Mouse (Mus musculus): ENCODE measurements around the gene Gm4141. TPM values are rescaled to one million over a fixed set of nuclear protein-coding genes. Genes with fewer than 3 reads are reported as not detected.
"Not testable (repeated sequence)": the region's sequence is repeated elsewhere in the genome, so short reads cannot be mapped to it uniquely, and the experiment has no call there.

Gene Gm4141
- polyA plus RNA-seq (2014; fragmentation: Nextera tagmentation; extraction: Ambion mirVana), result not detected in 2 replicates

DNA sequence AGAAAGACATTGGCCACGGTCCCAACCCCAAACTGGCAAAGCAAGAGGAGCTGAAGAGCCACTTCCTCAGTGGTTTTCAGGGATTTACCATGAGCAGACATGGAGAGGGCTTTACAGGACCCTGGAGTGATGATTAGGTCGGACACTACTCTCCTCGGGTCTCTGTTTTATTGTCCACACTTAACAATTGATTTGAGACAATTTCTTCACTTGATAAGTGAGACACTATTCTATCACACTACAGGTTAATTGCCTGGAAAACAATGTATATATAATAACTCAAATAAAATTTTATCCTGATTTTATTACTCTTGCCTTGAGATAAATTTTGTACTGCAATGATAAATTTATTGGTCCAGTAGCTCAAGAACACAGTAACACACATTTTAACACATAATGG is at the start of gene Gm4141:
Gene Gm4141, minus strand, starts transcription at position 101 of the 400 bp plus-strand sequence.
- not testable (repeated sequence) for ATAC-seq (ENCODE audit: insufficient read depth); H3K9ac ChIP-seq; H3K9me3 ChIP-seq (ENCODE audit: low read depth, low read length); H3K36me3 ChIP-seq (ENCODE audit: insufficient read depth); H3K27me3 ChIP-seq (ENCODE audit: insufficient read depth, low read length); H3K4me2 ChIP-seq; H3K4me3 ChIP-seq (ENCODE audit: low read depth, low read length); DNase-seq; H3K4me1 ChIP-seq (ENCODE audit: insufficient read depth); H3K27ac ChIP-seq (ENCODE audit: low read depth)
- WGBS, result no CpG with 5 or more reads among the region's 3 CpGs

DNA sequence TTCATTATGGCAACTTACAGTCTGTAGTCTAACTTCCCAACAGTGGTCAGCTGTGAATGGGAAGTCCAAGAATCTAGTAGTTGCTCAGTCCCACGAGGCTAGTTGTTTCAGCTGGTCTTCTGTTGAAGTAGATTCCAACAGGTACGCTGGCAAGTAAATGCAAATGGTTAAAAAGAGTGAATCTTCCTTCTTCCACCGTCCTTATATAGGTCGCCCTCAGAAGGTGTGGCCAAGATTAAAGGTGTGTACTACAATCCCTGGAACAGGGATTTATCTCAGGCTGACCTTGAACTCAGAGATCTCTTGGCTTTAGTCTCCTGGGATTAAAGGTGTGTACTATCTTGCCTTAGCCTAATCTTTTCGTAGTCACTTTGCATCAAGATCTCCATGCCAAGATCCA is 22.9 kb upstream of the Gm4141 start, which contains the start of gene Gm4513:
Gene Gm4513, minus strand, starts transcription at position 101 of the 400 bp plus-strand sequence.
- H3K27me3 ChIP-seq (ENCODE audit: insufficient read depth, low read length); H3K4me3 ChIP-seq (ENCODE audit: low read depth, low read length); H3K4me1 ChIP-seq (ENCODE audit: insufficient read depth); DNase-seq; H3K4me2 ChIP-seq; H3K9ac ChIP-seq; H3K9me3 ChIP-seq (ENCODE audit: low read depth, low read length); H3K27ac ChIP-seq (ENCODE audit: low read depth); H3K36me3 ChIP-seq (ENCODE audit: insufficient read depth); ATAC-seq (ENCODE audit: insufficient read depth): not testable (repeated sequence)
- whole genome bisulfite sequencing, result 78% methylated on average over 3 of the region's 5 CpGs

DNA sequence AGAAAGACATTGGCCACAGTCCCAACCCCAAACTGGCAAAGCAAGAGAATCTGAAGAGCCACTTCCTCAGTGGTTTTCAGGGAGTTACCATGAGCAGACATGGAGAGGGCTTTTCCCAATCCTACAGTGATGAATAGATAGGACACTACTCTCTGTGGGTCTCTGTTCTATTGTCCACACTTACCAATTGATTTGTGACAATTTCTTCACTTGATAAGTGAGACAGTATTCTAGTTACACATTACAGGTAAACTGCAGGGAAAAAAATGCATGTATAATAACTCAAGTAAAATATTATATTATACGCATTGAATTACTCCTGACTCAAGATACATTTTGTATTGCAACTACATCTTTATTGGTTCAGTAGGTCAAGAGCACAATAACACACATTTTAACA is 30.4 kb downstream of the Gm4141 start, which contains the start of gene Gm5726:
Gene Gm5726, minus strand, starts transcription at position 101 of the 400 bp plus-strand sequence.
- not testable (repeated sequence) for H3K36me3 ChIP-seq (ENCODE audit: insufficient read depth); ATAC-seq (ENCODE audit: insufficient read depth); H3K9ac ChIP-seq; H3K4me2 ChIP-seq; DNase-seq; H3K4me1 ChIP-seq (ENCODE audit: insufficient read depth); H3K9me3 ChIP-seq (ENCODE audit: low read depth, low read length); H3K4me3 ChIP-seq (ENCODE audit: low read depth, low read length); H3K27ac ChIP-seq (ENCODE audit: low read depth); H3K27me3 ChIP-seq (ENCODE audit: insufficient read depth, low read length)
- no CpG with 5 or more reads among the region's 1 CpGs for WGBS

DNA sequence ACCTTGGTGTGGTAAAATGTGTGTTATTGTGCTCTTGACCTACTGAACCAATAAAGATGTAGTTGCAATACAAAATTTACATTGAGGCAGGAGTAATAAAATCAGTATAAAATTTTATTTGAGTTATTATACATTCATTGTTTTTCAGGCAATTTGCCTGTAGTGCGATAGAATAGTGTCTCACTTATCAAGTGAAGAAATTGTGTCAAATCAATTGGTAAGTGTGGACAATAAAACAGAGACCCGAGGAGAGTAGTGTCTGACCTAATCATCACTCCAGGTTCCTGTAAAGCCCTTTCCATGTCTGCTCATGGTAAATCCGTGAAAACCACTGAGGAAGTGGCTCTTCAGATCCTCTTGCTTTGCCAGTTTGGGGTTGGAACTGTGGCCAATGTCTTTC is 42.5 kb downstream of the Gm4141 start, which contains the start of gene Vmn1r104:
Gene Vmn1r104, plus strand, starts transcription at position 301 of the 400 bp plus-strand sequence.
- H3K27ac ChIP-seq (ENCODE audit: low read depth); H3K9me3 ChIP-seq (ENCODE audit: low read depth, low read length); DNase-seq; H3K36me3 ChIP-seq (ENCODE audit: insufficient read depth); H3K4me2 ChIP-seq; ATAC-seq (ENCODE audit: insufficient read depth); H3K4me3 ChIP-seq (ENCODE audit: low read depth, low read length); H3K27me3 ChIP-seq (ENCODE audit: insufficient read depth, low read length); H3K4me1 ChIP-seq (ENCODE audit: insufficient read depth); H3K9ac ChIP-seq: not testable (repeated sequence)
- no CpG with 5 or more reads among the region's 3 CpGs for WGBS

Other genes starting within 250 kb of the Gm4141 start
- gene Gm4133, start 242.2 kb downstream of the Gm4141 start, polyA plus RNA-seq (2014; fragmentation: Nextera tagmentation; extraction: Ambion mirVana), result not detected in 2 replicates
- gene Gm5728, start 200.8 kb downstream of the Gm4141 start, polyA plus RNA-seq (2014; fragmentation: Nextera tagmentation; extraction: Ambion mirVana), result not detected in 2 replicates
- not detected in 2 replicates for gene Vmn1r100, start 158.3 kb downstream of the Gm4141 start, polyA plus RNA-seq (2014; fragmentation: Nextera tagmentation; extraction: Ambion mirVana)
- gene Vmn1r101, start 133.6 kb downstream of the Gm4141 start, polyA plus RNA-seq (2014; fragmentation: Nextera tagmentation; extraction: Ambion mirVana), result not detected in 2 replicates
- not detected in 2 replicates for gene Gm10670, start 101.3 kb downstream of the Gm4141 start, polyA plus RNA-seq (2014; fragmentation: Nextera tagmentation; extraction: Ambion mirVana)
- gene Vmn1r103, start 65.7 kb downstream of the Gm4141 start, polyA plus RNA-seq (2014; fragmentation: Nextera tagmentation; extraction: Ambion mirVana), result not detected in 2 replicates
- gene Vmn1r104, start 42.4 kb downstream of the Gm4141 start, polyA plus RNA-seq (2014; fragmentation: Nextera tagmentation; extraction: Ambion mirVana), result not detected in 2 replicates
- not detected in 2 replicates for gene Gm5726, start 30.5 kb downstream of the Gm4141 start, polyA plus RNA-seq (2014; fragmentation: Nextera tagmentation; extraction: Ambion mirVana)
- not detected in 2 replicates for gene Gm4513, start 22.8 kb upstream of the Gm4141 start, polyA plus RNA-seq (2014; fragmentation: Nextera tagmentation; extraction: Ambion mirVana)
- gene Vmn1r107, start 92.7 kb upstream of the Gm4141 start, polyA plus RNA-seq (2014; fragmentation: Nextera tagmentation; extraction: Ambion mirVana), result not detected in 2 replicates
- not detected in 2 replicates for gene Vmn1r111, start 127.0 kb upstream of the Gm4141 start, polyA plus RNA-seq (2014; fragmentation: Nextera tagmentation; extraction: Ambion mirVana)
- gene Gm10668, start 154.4 kb upstream of the Gm4141 start, polyA plus RNA-seq (2014; fragmentation: Nextera tagmentation; extraction: Ambion mirVana), result not detected in 2 replicates
- gene Vmn1r112, start 194.9 kb upstream of the Gm4141 start, polyA plus RNA-seq (2014; fragmentation: Nextera tagmentation; extraction: Ambion mirVana), result not detected in 2 replicates
- not detected in 2 replicates for gene Vmn1r113, start 211.0 kb upstream of the Gm4141 start, polyA plus RNA-seq (2014; fragmentation: Nextera tagmentation; extraction: Ambion mirVana)
- gene Vmn1r114, start 235.9 kb upstream of the Gm4141 start, polyA plus RNA-seq (2014; fragmentation: Nextera tagmentation; extraction: Ambion mirVana), result not detected in 2 replicates